Mouse (Mus musculus) midbrain, postnatal 0 days (tissue): ENCODE data around the gene Gpr107. TPM values are rescaled to one million over a fixed set of nuclear protein-coding genes. Genes with fewer than 3 reads are reported as not detected.

Experiments used
- ATAC-seq: fragments of 200-750 bp; cut with Nextera tagmentation; 2 replicates; pipeline ENCODE4 v1.8.0; 2017; ENCODE audit warnings: moderate number of reproducible peaks, mild to moderate bottlenecking, moderate TSS enrichment, moderate library complexity; ENCODE audit not compliant: low FRiP score
- DNase-seq: peaks from one replicate; pipeline ENCODE4 v3.0.0-alpha.2; 2015; ENCODE audit warnings: low spot score
- H3K27ac ChIP-seq: fragments of 300-500 bp; sonication (generic); 2 replicates; pipeline ENCODE4 v1.5.1; 2014; ENCODE audit warnings: low read depth, mild to moderate bottlenecking, low read length, mixed read lengths
- H3K27me3 ChIP-seq: fragments of 300-500 bp; sonication (generic); 2 replicates; pipeline ENCODE4 v1.6.1; 2014; ENCODE audit warnings: low read length, control low read depth, mixed read lengths; ENCODE audit not compliant: insufficient read depth
- H3K36me3 ChIP-seq: fragments of 300-500 bp; sonication (generic); 2 replicates; pipeline ENCODE4 v1.6.1; 2014; ENCODE audit warnings: low read length, control low read depth, mixed read lengths; ENCODE audit not compliant: insufficient read depth
- H3K4me1 ChIP-seq: fragments of 300-500 bp; sonication (generic); 2 replicates; pipeline ENCODE4 v1.6.1; 2014; ENCODE audit warnings: mild to moderate bottlenecking, control low read depth, antibody characterized with exemption, low read length, mixed read lengths; ENCODE audit not compliant: insufficient read depth
- H3K4me2 ChIP-seq: fragments of 300-500 bp; sonication (generic); 2 replicates; pipeline ENCODE4 v1.6.1; 2014; ENCODE audit warnings: low read depth, mild to moderate bottlenecking, low read length, mixed read lengths; ENCODE audit not compliant: poor library complexity, severe bottlenecking
- H3K4me3 ChIP-seq: fragments of 300-500 bp; sonication (generic); 2 replicates; pipeline ENCODE4 v1.5.1; 2014; ENCODE audit warnings: low read depth, mild to moderate bottlenecking, low read length, moderate library complexity
- H3K9ac ChIP-seq: fragments of 300-500 bp; sonication (generic); replicated peaks from 2 replicates; pipeline ENCODE4 v1.6.1; 2014; ENCODE audit warnings: mild to moderate bottlenecking, low read length, moderate library complexity, mixed read lengths; ENCODE audit not compliant: poor library complexity, severe bottlenecking
- H3K9me3 ChIP-seq: fragments of 300-500 bp; sonication (generic); 2 replicates; pipeline ENCODE4 v1.6.1; 2016; ENCODE audit warnings: low read length, control low read depth
- CTCF ChIP-seq: IDR thresholded peaks from 2 replicates; pipeline ENCODE4 v1.5.1; 2016; ENCODE audit warnings: antibody characterized with exemption, mild to moderate bottlenecking
- WGBS: fragments of 180-500 bp; shearing (Covaris S2); extraction: QIAGEN DNeasy Blood & Tissue Kit; methylation state at CpG from one replicate; pipeline ENCODE4 v1.1.7; 2014; 5-methylcytosine and 5-hydroxymethylcytosine counted together
- polyA plus RNA-seq: library from polyadenylated mRNA; unstranded; fragments of >200 nt; fragmentation: Nextera tagmentation; extraction: Ambion mirVana; gene quantifications from 2 replicates; pipeline ENCODE4 v1.2.1, GENCODE M21; 2015
- total RNA-seq: library from RNA; depleted of rRNA; stranded (reverse); fragments of >200 nt; gene quantifications from 2 replicates; pipeline ENCODE4 v1.2.3, GENCODE M21; 2014

Gene Gpr107
- total and polyA plus RNA-seq, 2 experiments from 2014 or later = 31.6 to 46.7 TPM

GRCm38 (mm10) chr2:31258609-31259366, 106.7 kb downstream of the Gpr107 start:
- ATAC-seq = 0 out of 2 replicates have a peak, but pooled peaks have one; percentile 17

GRCm38 (mm10) chr2:31259367-31259920, 107.3 kb downstream of the Gpr107 start:
- TF ChIP-seq CTCF = no peak
- DNase-seq = no peak
- 26% methylated on average over 9 of the region's 9 CpGs for WGBS
- H3K36me3 ChIP-seq = no peaks in the 10 kb centered on the region
- H3K9me3 ChIP-seq = no peaks in the 10 kb centered on the region
- H3K9ac ChIP-seq = no peak overlapping the region; the same call in 1 of the 2 replicates
- peak overlapping the region; percentile 51 for H3K4me2 ChIP-seq
- no peak for ATAC-seq
- peak overlapping the region; percentile 26 for H3K4me3 ChIP-seq
- no peaks in the 10 kb centered on the region for H3K27me3 ChIP-seq
- no peak overlapping the region for H3K27ac ChIP-seq
- peaks cover 44% of the 10 kb centered on the region for H3K4me1 ChIP-seq

More at GRCm38 (mm10) chr2:31258609-31259366, 106.7 kb downstream of the Gpr107 start:
- Histone ChIP-seq H3K9ac (peak overlapping the region; percentile 50), H3K4me2 (peak overlapping the region; percentile 51), H3K27me3 (no peaks in the 10 kb centered on the region), H3K4me1 (peaks cover 40% of the 10 kb centered on the region), H3K9me3 (no peaks in the 10 kb centered on the region), H3K27ac (peak overlapping the region; percentile 32; the same call in 1 of the 2 replicates), H3K4me3 (peak overlapping the region; percentile 26), H3K36me3 (no peaks in the 10 kb centered on the region)
- WGBS = 12% methylated on average over 22 of the region's 22 CpGs
- TF ChIP-seq CTCF = no peak
- DNase-seq = peak; percentile 83

GRCm38 (mm10) chr2:31260549-31260948, 108.4 kb downstream of the Gpr107 start:
- no peaks in the 10 kb centered on the region for H3K27me3 ChIP-seq
- no peak overlapping the region for H3K4me3 ChIP-seq
- ATAC-seq = no peak
- no peak for TF ChIP-seq CTCF
- 89% methylated on average over 8 of the region's 8 CpGs for WGBS
- no peak for DNase-seq
- no peak overlapping the region for H3K27ac ChIP-seq
- H3K9ac ChIP-seq = no peak overlapping the region
- H3K36me3 ChIP-seq = no peaks in the 10 kb centered on the region
- no peaks in the 10 kb centered on the region for H3K9me3 ChIP-seq
- no peak overlapping the region for H3K4me2 ChIP-seq
- H3K4me1 ChIP-seq = peaks cover 48% of the 10 kb centered on the region

- Histone ChIP-seq H3K4me3 (no peak overlapping the region), H3K9me3 (no peaks in the 10 kb centered on the region), H3K9ac (no peak overlapping the region), H3K4me2 (no peak overlapping the region), H3K27me3 (no peaks in the 10 kb centered on the region), H3K36me3 (no peaks in the 10 kb centered on the region), H3K4me1 (peaks cover 30% of the 10 kb centered on the region; the same call in 1 of the 2 replicates), H3K27ac (no peak overlapping the region)
- no peak for TF ChIP-seq CTCF
- ATAC-seq = peak; percentile 64
- 64% methylated on average over 8 of the region's 8 CpGs for whole genome bisulfite sequencing
- peak; percentile 90 for DNase-seq
These were observed 110.9 kb downstream of the Gpr107 start for GRCm38 (mm10) chr2:31263039-31263461.

GRCm38 (mm10) chr2:31263746-31264378, 111.7 kb downstream of the Gpr107 start:
- ATAC-seq = peak; percentile 28
- Histone ChIP-seq H3K4me2 (no peak overlapping the region), H3K27ac (peak overlapping the region; percentile 55), H3K36me3 (no peaks in the 10 kb centered on the region), H3K27me3 (no peaks in the 10 kb centered on the region), H3K9ac (no peak overlapping the region), H3K4me3 (no peak overlapping the region), H3K9me3 (no peaks in the 10 kb centered on the region), H3K4me1 (peaks cover 25% of the 10 kb centered on the region; the same call in 1 of the 2 replicates)
- DNase-seq = peak; percentile 95
- 36% methylated on average over 10 of the region's 10 CpGs for WGBS
- TF ChIP-seq CTCF = no peak
